Mouse (Mus musculus) hindbrain, postnatal 0 days (tissue): Measurements from ENCODE around the gene Atp2b2. TPM values are rescaled to one million over a fixed set of nuclear protein-coding genes. Genes with fewer than 3 reads are reported as not detected.
A peak's percentile ranks its signal among the peaks of the same experiment; 100 is the strongest.

Source experiments
- ATAC-seq: fragments of 200-750 bp; cut with Nextera tagmentation; 2 replicates; pipeline ENCODE4 v1.8.0; 2017; ENCODE audit warnings: mild to moderate bottlenecking, moderate TSS enrichment, moderate library complexity
- DNase-seq: peaks from one replicate; pipeline ENCODE4 v3.0.0-alpha.2; 2015; ENCODE audit warnings: low spot score
- H3K27ac ChIP-seq: fragments of 300-500 bp; sonication (generic); 2 replicates; pipeline ENCODE4 v1.5.1; 2014; ENCODE audit warnings: mild to moderate bottlenecking
- H3K27me3 ChIP-seq: fragments of 300-500 bp; sonication (generic); 2 replicates; pipeline ENCODE4 v1.6.1; 2014; ENCODE audit warnings: low read length, mixed read lengths; ENCODE audit not compliant: insufficient read depth
- H3K36me3 ChIP-seq: fragments of 300-500 bp; sonication (generic); 2 replicates; pipeline ENCODE4 v1.6.1; 2014; ENCODE audit warnings: low read length, mixed read lengths; ENCODE audit not compliant: insufficient read depth
- H3K4me1 ChIP-seq: fragments of 300-500 bp; sonication (generic); 2 replicates; pipeline ENCODE4 v1.6.1; 2014; ENCODE audit warnings: antibody characterized with exemption, low read length, mixed read lengths; ENCODE audit not compliant: insufficient read depth
- H3K4me2 ChIP-seq: fragments of 300-500 bp; sonication (generic); 2 replicates; pipeline ENCODE4 v1.6.1; 2014; ENCODE audit warnings: low read depth, mild to moderate bottlenecking, low read length, moderate library complexity, mixed read lengths
- H3K4me3 ChIP-seq: fragments of 300-500 bp; sonication (generic); 2 replicates; pipeline ENCODE4 v1.5.1; 2014; ENCODE audit warnings: low read length
- H3K9ac ChIP-seq: fragments of 300-500 bp; sonication (generic); replicated peaks from 2 replicates; pipeline ENCODE4 v1.6.1; 2014; ENCODE audit warnings: mild to moderate bottlenecking, low read length, moderate library complexity, mixed read lengths
- H3K9me3 ChIP-seq: fragments of 300-500 bp; sonication (generic); 2 replicates; pipeline ENCODE4 v1.6.1; 2016; ENCODE audit warnings: low read length, mixed read lengths
- CTCF ChIP-seq: IDR thresholded peaks from 2 replicates; pipeline ENCODE4 v1.5.1; 2016; ENCODE audit warnings: antibody characterized with exemption, control low read depth, low read depth
- WGBS: fragments of 180-500 bp; shearing (Covaris S2); extraction: QIAGEN DNeasy Blood & Tissue Kit; methylation state at CpG from one replicate; pipeline ENCODE4 v1.1.7; 2014; 5-methylcytosine and 5-hydroxymethylcytosine counted together
- polyA plus RNA-seq: library from polyadenylated mRNA; unstranded; fragments of >200 nt; fragmentation: Nextera tagmentation; extraction: Ambion mirVana; gene quantifications from 2 replicates; pipeline ENCODE4 v1.2.1, GENCODE M21; 2015
- total RNA-seq: library from RNA; depleted of rRNA; stranded (reverse); fragments of >200 nt; gene quantifications from 2 replicates; pipeline ENCODE4 v1.2.3, GENCODE M21; 2014; rRNA removed

Atp2b2 gene
- total RNA-seq (119 and 127 TPM in 2 replicates), polyA plus RNA-seq (57.9 and 58.8 TPM in 2 replicates)

GRCm38 (mm10) chr6:114042332-114042731 lies at the start of gene Atp2b2:
Gene Atp2b2, minus strand, starts transcription at chr6:114042613.
- peak within 1 kb of the TSS; percentile 46; the same call in 1 of the 2 replicates for H3K27ac ChIP-seq

GRCm38 (mm10) chr6:114089626-114090025 lies 47.2 kb upstream of the Atp2b2 start:
- WGBS, result 8% methylated on average over 5 of the region's 5 CpGs
- no peaks in the 10 kb centered on the region for H3K36me3 ChIP-seq
- TF ChIP-seq CTCF, result peak; percentile 96

More at GRCm38 (mm10) chr6:114042332-114042731, at the start of gene Atp2b2:
- Histone ChIP-seq H3K36me3 (no peaks in the 10 kb centered on the region), H3K9me3 (no peaks in the 10 kb centered on the region), H3K4me1 (no peaks in the 10 kb centered on the region), H3K9ac (peak within 1 kb of the TSS; percentile 67), H3K4me2 (peak within 1 kb of the TSS; percentile 71), H3K27me3 (no peaks in the 10 kb centered on the region), H3K4me3 (peak within 1 kb of the TSS; percentile 47)
- WGBS, result 17% methylated on average over 12 of the region's 12 CpGs
- DNase-seq (peak; percentile 36), ATAC-seq (peak; percentile 14; the same call in 1 of the 2 replicates)
- TF ChIP-seq CTCF, result no peak

GRCm38 (mm10) chr6:114087106-114087505 lies 44.7 kb upstream of the Atp2b2 start:
- TF ChIP-seq CTCF, result no peak
- no peak for ATAC-seq
- DNase-seq, result peak; percentile 37
- Histone ChIP-seq H3K4me2 (no peak overlapping the region), H3K4me3 (no peak overlapping the region), H3K9ac (no peak overlapping the region), H3K36me3 (no peaks in the 10 kb centered on the region), H3K4me1 (no peaks in the 10 kb centered on the region), H3K9me3 (no peaks in the 10 kb centered on the region), H3K27ac (no peak overlapping the region), H3K27me3 (no peaks in the 10 kb centered on the region)
- WGBS, result 31% methylated on average over 7 of the region's 7 CpGs

More at GRCm38 (mm10) chr6:114089626-114090025, 47.2 kb upstream of the Atp2b2 start:
- H3K4me1 ChIP-seq, result peaks cover 3% of the 10 kb centered on the region; the same call in 1 of the 2 replicates
- no peak overlapping the region for H3K4me3 ChIP-seq
- ATAC-seq (peak; percentile 38), DNase-seq (peak; percentile 86)
- no peaks in the 10 kb centered on the region for H3K9me3 ChIP-seq
- no peaks in the 10 kb centered on the region for H3K27me3 ChIP-seq
- H3K27ac ChIP-seq, result no peak overlapping the region
- H3K9ac ChIP-seq, result no peak overlapping the region
- H3K4me2 ChIP-seq, result no peak overlapping the region

- DNase-seq (no peak), ATAC-seq (no peak)
- Histone ChIP-seq H3K36me3 (no peaks in the 10 kb centered on the region), H3K4me2 (no peak overlapping the region), H3K9ac (no peak overlapping the region), H3K9me3 (no peaks in the 10 kb centered on the region), H3K27ac (no peak overlapping the region), H3K27me3 (no peaks in the 10 kb centered on the region), H3K4me3 (no peak overlapping the region), H3K4me1 (no peaks in the 10 kb centered on the region)
- no peak for TF ChIP-seq CTCF
These were observed 36.1 kb upstream of the Atp2b2 start for GRCm38 (mm10) chr6:114078556-114078955.

- no peak overlapping the region for H3K4me2 ChIP-seq
- DNase-seq, result peak; percentile 81
- peak; percentile 93 for ATAC-seq
- H3K9ac ChIP-seq, result no peak overlapping the region
- no peaks in the 10 kb centered on the region for H3K27me3 ChIP-seq
- no peak overlapping the region for H3K4me3 ChIP-seq
- peak; percentile 94 for TF ChIP-seq CTCF
- WGBS, result 44% methylated on average over 3 of the region's 3 CpGs
- H3K9me3 ChIP-seq, result no peaks in the 10 kb centered on the region
- H3K4me1 ChIP-seq, result no peaks in the 10 kb centered on the region
- no peaks in the 10 kb centered on the region for H3K36me3 ChIP-seq
- no peak overlapping the region for H3K27ac ChIP-seq
These were observed 34.1 kb upstream of the Atp2b2 start for GRCm38 (mm10) chr6:114076560-114076959.

GRCm38 (mm10) chr6:114076061-114076460 lies 33.6 kb upstream of the Atp2b2 start:
- ATAC-seq, result 0 out of 2 replicates have a peak, but pooled peaks have one; percentile 6
- Histone ChIP-seq H3K27ac (no peak overlapping the region), H3K4me3 (no peak overlapping the region), H3K9ac (no peak overlapping the region), H3K36me3 (no peaks in the 10 kb centered on the region), H3K4me1 (no peaks in the 10 kb centered on the region), H3K9me3 (no peaks in the 10 kb centered on the region), H3K4me2 (no peak overlapping the region), H3K27me3 (no peaks in the 10 kb centered on the region)
- WGBS, result 56% methylated on average over 5 of the region's 5 CpGs
- DNase-seq, result no peak
- no peak for TF ChIP-seq CTCF

GRCm38 (mm10) chr6:114074929-114075328 lies 32.5 kb upstream of the Atp2b2 start:
- no peak overlapping the region for H3K9ac ChIP-seq
- DNase-seq (no peak), ATAC-seq (no peak)
- no peak overlapping the region for H3K4me3 ChIP-seq
- no peak overlapping the region for H3K27ac ChIP-seq
- no peak for TF ChIP-seq CTCF
- 45% methylated on average over 10 of the region's 10 CpGs for WGBS
- H3K4me2 ChIP-seq, result no peak overlapping the region
- no peaks in the 10 kb centered on the region for H3K27me3 ChIP-seq
- H3K36me3 ChIP-seq, result no peaks in the 10 kb centered on the region
- no peaks in the 10 kb centered on the region for H3K9me3 ChIP-seq
- H3K4me1 ChIP-seq, result no peaks in the 10 kb centered on the region
